Mouse (Mus musculus): ENCODE data around the gene Castor2. TPM values are rescaled to one million over a fixed set of nuclear protein-coding genes. Genes with fewer than 3 reads are reported as not detected.

Gene Castor2
- total and polyA plus RNA-seq, 3 experiments, result 0.35 to 3.9 (median 1.3) TPM

- DNase-seq (ENCODE audit: extremely low read depth), result no peak
- H3K9me3 ChIP-seq (replicated peaks; ENCODE audit: low read length), result peaks cover 24% of the 10 kb centered on the region
- H3K27ac ChIP-seq (ENCODE audit: insufficient read depth, low read depth), result no peak overlapping the region
- in situ Hi-C loops (cut with MboI; ENCODE audit: low pct_ligation_motif_present, low pct_unique_long_range_greater_than_20kb, low sequenced_read_pairs) (no loop called here), dilution Hi-C loops (cut with MboI; ENCODE audit: extremely low pct_ligation_motif_present, extremely low pct_unique_long_range_greater_than_20kb, low sequenced_read_pairs) (no loop called here)
- no peaks in the 10 kb centered on the region for H3K79me2 ChIP-seq (replicated peaks; ENCODE audit: control insufficient read depth, extremely low read depth, insufficient read depth, poor library complexity, severe bottlenecking)
- H3K4me3 ChIP-seq (replicated peaks in 1 of 3; ENCODE audit: low read depth in 2 of 3, low read length in 2 of 3, poor library complexity in 1 of 3), result no peak overlapping the region
- no peaks in the 10 kb centered on the region for H3K36me3 ChIP-seq (replicated peaks in 1 of 2; ENCODE audit: control insufficient read depth in 1 of 2, insufficient read depth in 1 of 2, low read length in 1 of 2)
- peaks cover 0 to 21% of the 10 kb centered on the region in 2 experiments; a peak in 2 of 4 replicates for H3K4me1 ChIP-seq (ENCODE audit: control insufficient read depth in 1 of 2, insufficient read depth in 2 of 2)
- H3K4me2 ChIP-seq (ENCODE audit: insufficient read depth, low read depth, poor library complexity, severe bottlenecking), result no peak overlapping the region
- no peak for TF ChIP-seq KAT2A (IDR thresholded peaks at IDR 0.05; ENCODE audit: insufficient replicate concordance, low read length)
- no peak for TF ChIP-seq SIN3A (IDR thresholded peaks at IDR 0.05; ENCODE audit: low read length)
- no peak for TF ChIP-seq JUND (conservative IDR thresholded peaks at IDR 0.05; ENCODE audit: low read depth, low read length)
- no peaks in the 10 kb centered on the region for H3K27me3 ChIP-seq (replicated peaks)
- H3K9ac ChIP-seq (ENCODE audit: insufficient read depth, low read depth), result no peak overlapping the region
Measured at GRCm38 (mm10) chr5:134095766-134096165, 3.7 kb upstream of the Castor2 start.

- H3K9me3 ChIP-seq (replicated peaks; ENCODE audit: low read length), result peaks cover 15% of the 10 kb centered on the region
- H3K27me3 ChIP-seq (replicated peaks), result no peaks in the 10 kb centered on the region
- no peak overlapping the region for H3K4me3 ChIP-seq (replicated peaks in 1 of 3; ENCODE audit: low read depth in 2 of 3, low read length in 2 of 3, poor library complexity in 1 of 3)
- no peaks in the 10 kb centered on the region for H3K36me3 ChIP-seq (replicated peaks in 1 of 2; ENCODE audit: control insufficient read depth in 1 of 2, insufficient read depth in 1 of 2, low read length in 1 of 2)
- TF ChIP-seq ZNF384 (IDR thresholded peaks at IDR 0.05; ENCODE audit: low read depth, low read length) (no peak), NELFE (IDR thresholded peaks at IDR 0.05; ENCODE audit: low read depth, low read length) (no peak), POLR2AphosphoS2 (IDR thresholded peaks at IDR 0.05; ENCODE audit: low read depth, low read length) (no peak), E2F4 (IDR thresholded peaks at IDR 0.05; ENCODE audit: insufficient replicate concordance, low read depth, low read length) (no peak), JUND (conservative IDR thresholded peaks at IDR 0.05; ENCODE audit: low read depth, low read length) (no peak), SIN3A (IDR thresholded peaks at IDR 0.05; ENCODE audit: low read length) (no peak), NRF1 (IDR thresholded peaks at IDR 0.05; ENCODE audit: low read depth, low read length) (no peak), TCF12 (IDR thresholded peaks at IDR 0.05; ENCODE audit: low read depth, low read length) (no peak), ETS1 (conservative IDR thresholded peaks at IDR 0.05; ENCODE audit: low read depth, low read length) (no peak), ZKSCAN1 (IDR thresholded peaks at IDR 0.05; ENCODE audit: borderline replicate concordance, low read depth, low read length) (no peak), CHD1 (IDR thresholded peaks at IDR 0.05; ENCODE audit: low read depth, low read length) (no peak), MXI1 (IDR thresholded peaks at IDR 0.05; ENCODE audit: low read depth, low read length) (no peak), ZC3H11A (IDR thresholded peaks at IDR 0.05; ENCODE audit: low read depth, low read length) (no peak), POLR2A (IDR thresholded peaks at IDR 0.05; ENCODE audit: low read depth, low read length) (no peak), PAX5 (IDR thresholded peaks at IDR 0.05; ENCODE audit: low read length) (no peak)
- H3K9ac ChIP-seq (ENCODE audit: insufficient read depth, low read depth), result 0 out of 2 replicates have a peak overlapping the region, but pooled peaks have one; percentile 39
- no peaks in the 10 kb centered on the region for H3K79me2 ChIP-seq (replicated peaks; ENCODE audit: control insufficient read depth, extremely low read depth, insufficient read depth, poor library complexity, severe bottlenecking)
- dilution Hi-C loops (cut with MboI; ENCODE audit: extremely low pct_ligation_motif_present, extremely low pct_unique_long_range_greater_than_20kb, low sequenced_read_pairs) (no loop called here), in situ Hi-C loops (cut with MboI; ENCODE audit: low pct_ligation_motif_present, low pct_unique_long_range_greater_than_20kb, low sequenced_read_pairs) (no loop called here)
- peak overlapping the region; percentile 92 for H3K4me2 ChIP-seq (ENCODE audit: insufficient read depth, low read depth, poor library complexity, severe bottlenecking)
- H3K27ac ChIP-seq (ENCODE audit: insufficient read depth, low read depth), result no peak overlapping the region
- no peak for DNase-seq (ENCODE audit: extremely low read depth)
- peaks cover 15 to 45% of the 10 kb centered on the region in 2 experiments for H3K4me1 ChIP-seq (ENCODE audit: control insufficient read depth in 1 of 2, insufficient read depth in 2 of 2)
Measured at GRCm38 (mm10) chr5:134098341-134098902, 1.1 kb upstream of the Castor2 start.
